Mouse (Mus musculus): ENCODE data around the gene Pcyox1.

DNA sequence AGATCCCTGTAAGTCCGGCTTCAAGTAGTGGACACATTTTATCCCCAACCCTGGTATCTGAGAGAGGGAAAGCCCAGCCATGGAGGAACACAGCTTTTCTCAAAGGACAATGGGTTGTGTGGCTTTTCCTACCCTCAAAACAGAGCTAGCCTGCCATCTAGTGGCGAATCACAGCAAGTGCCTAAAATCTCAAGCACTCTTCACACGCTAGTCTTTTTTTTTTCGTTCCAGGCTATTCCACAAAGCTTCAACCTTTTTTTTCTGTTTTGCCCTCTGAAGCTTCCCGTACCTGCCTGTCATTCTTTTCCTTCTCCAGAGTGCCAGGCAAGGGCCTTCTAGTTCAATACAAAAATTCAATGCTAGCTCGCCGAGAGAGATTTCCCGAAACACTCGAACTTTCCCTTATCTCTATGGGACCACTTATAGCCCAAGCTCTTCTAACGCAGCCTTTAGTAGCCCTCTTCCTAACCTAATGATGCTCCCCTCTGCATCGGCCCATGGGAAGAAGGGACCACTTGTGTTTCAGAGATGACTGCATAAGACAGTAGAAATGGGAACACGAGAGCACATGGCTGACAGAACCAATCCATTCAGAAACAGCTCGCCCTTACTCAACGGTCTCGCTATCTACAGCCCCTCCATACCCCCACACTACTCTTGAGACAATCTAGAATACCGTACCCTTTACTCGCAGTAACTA lies 32.4 kb downstream of the Pcyox1 start:
- TF ChIP-seq GATA1 (IDR thresholded peaks at IDR 0.05; ENCODE audit: low read length) (peak; percentile 60), TAL1 (IDR thresholded peaks at IDR 0.05; ENCODE audit: low read length) (no peak)

Data from erythroblast, embryonic 14.5 days (primary cell).